In genomic region chr5:137671443-137672240, GRCm38 (mm10) we compare ENCODE assay signal across 8 mouse cellular contexts. TPM values are rescaled to one million over a fixed set of nuclear protein-coding genes. Genes with fewer than 3 reads are reported as not detected.
A peak's percentile ranks its signal among the peaks of the same experiment; 100 is the strongest.
DNase-seq lines count a peak whose midpoint lies in the region; ATAC-seq and TF ChIP-seq lines count a peak whose summit lies in the region.

No protein-coding gene starts in this region.

- no peaks in the 10 kb centered on the region for H3K9me3 ChIP-seq in kidney, embryonic 16.5 days (ENCODE audit: low read length)
- no peaks in the 10 kb centered on the region for H3K9me3 ChIP-seq in lung, postnatal 0 days (ENCODE audit: low read length)

- DNase-seq in left cerebral cortex, adult 2 months (ENCODE audit: extremely low spot score in 1 of 2, low spot score in 2 of 2) = peak in 1 of 2 experiments; percentile 30
- DNase-seq in left cerebral cortex, adult 11 months (ENCODE audit: low spot score) = no peak
- DNase-seq in brain, adult 2 months (ENCODE audit: low read depth, low spot score) = peak; percentile 87
- DNase-seq in heart, adult 9 months (ENCODE audit: low spot score in 2 of 2) = peak; percentile 88 to 90
- peak; percentile 96 for DNase-seq in lung, postnatal 0 days (ENCODE audit: low spot score)
- DNase-seq in cerebellum, adult 9-11 months = no peak

- TF ChIP-seq CTCF in left cerebral cortex, adult 2 months (IDR thresholded peaks at IDR 0.05) = peak; percentile 3
- peak; percentile 23 for TF ChIP-seq CTCF in lung, postnatal 0 days (IDR thresholded peaks at IDR 0.05)
- TF ChIP-seq CTCF in testis, adult 2 months (IDR thresholded peaks at IDR 0.05; ENCODE audit: control insufficient read depth, insufficient read depth, insufficient replicate concordance, low read depth, low read length) = no peak

- peaks cover 25% of the 10 kb centered on the region for H3K4me1 ChIP-seq in kidney, embryonic 16.5 days (ENCODE audit: insufficient read depth, low read length)
- peaks cover 10% of the 10 kb centered on the region; the same call in 1 of the 2 replicates for H3K4me1 ChIP-seq in lung, postnatal 0 days (ENCODE audit: insufficient read depth, low read depth, low read length)
- peaks cover 10% of the 10 kb centered on the region for H3K4me1 ChIP-seq in testis, adult 2 months (ENCODE audit: control insufficient read depth, insufficient read depth, low read length)

- 0 out of 2 replicates have a peak overlapping the region, but pooled peaks have one; percentile 10 for H3K4me2 ChIP-seq in kidney, embryonic 16.5 days (replicated peaks; ENCODE audit: low read depth, low read length)
- H3K4me2 ChIP-seq in lung, postnatal 0 days (replicated peaks; ENCODE audit: low read depth, low read length) = 0 out of 2 replicates have a peak overlapping the region, but pooled peaks have one; percentile 25

- H3K36me3 ChIP-seq in kidney, embryonic 16.5 days (ENCODE audit: insufficient read depth, low read length) = peaks cover 6% of the 10 kb centered on the region
- H3K36me3 ChIP-seq in lung, postnatal 0 days (ENCODE audit: insufficient read depth, low read length) = no peaks in the 10 kb centered on the region
- H3K36me3 ChIP-seq in testis, adult 2 months (ENCODE audit: control insufficient read depth, insufficient read depth, low read length) = no peaks in the 10 kb centered on the region

- H3K9ac ChIP-seq in kidney, embryonic 16.5 days (replicated peaks; ENCODE audit: low read length) = peak overlapping the region; percentile 54
- no peak overlapping the region for H3K9ac ChIP-seq in lung, postnatal 0 days (replicated peaks; ENCODE audit: low read depth)

- peak; percentile 74 for ATAC-seq in kidney, embryonic 16.5 days (ENCODE audit: low FRiP score, low TSS enrichment)
- ATAC-seq in lung, postnatal 0 days = peak; percentile 90

- H3K27me3 ChIP-seq in kidney, embryonic 16.5 days (ENCODE audit: insufficient read depth, low read length) = no peaks in the 10 kb centered on the region
- H3K27me3 ChIP-seq in lung, postnatal 0 days (replicated peaks; ENCODE audit: insufficient read depth, low read length) = no peaks in the 10 kb centered on the region
- H3K27me3 ChIP-seq in testis, adult 2 months (ENCODE audit: control insufficient read depth, insufficient read depth, low read length) = no peaks in the 10 kb centered on the region

- WGBS in kidney, embryonic 16.5 days = 10% methylated on average over 9 of the region's 9 CpGs
- 5% methylated on average over 9 of the region's 9 CpGs for WGBS in lung, postnatal 0 days

- peak; percentile 94 for TF ChIP-seq EP300 in lung, postnatal 0 days (IDR thresholded peaks at IDR 0.05)

- intact Hi-C loops in left cerebral cortex, adult 2 months (cut with DNase I) = loop anchor here (2.0 kb wide), 1 partner anchor 15 kb away; no protein-coding TSS in a partner anchor

- no peak for TF ChIP-seq POLR2A in testis, adult 2 months (IDR thresholded peaks at IDR 0.05; ENCODE audit: control insufficient read depth, low read depth, low read length)

- H3K4me3 ChIP-seq in left cerebral cortex, adult 2 months = no peak overlapping the region
- no peak overlapping the region for H3K4me3 ChIP-seq in kidney, embryonic 16.5 days (ENCODE audit: low read length)
- H3K4me3 ChIP-seq in lung, postnatal 0 days (ENCODE audit: low read depth, low read length) = no peak overlapping the region
- no peak overlapping the region for H3K4me3 ChIP-seq in testis, adult 2 months (ENCODE audit: control insufficient read depth, low read depth, low read length)

- H3K27ac ChIP-seq in left cerebral cortex, adult 2 months = peak overlapping the region; percentile 67
- peak overlapping the region; percentile 78 for H3K27ac ChIP-seq in kidney, embryonic 16.5 days (ENCODE audit: low read length)
- H3K27ac ChIP-seq in lung, postnatal 0 days (ENCODE audit: low read length) = peak overlapping the region; percentile 81
- peak overlapping the region; percentile 71 for H3K27ac ChIP-seq in testis, adult 2 months (ENCODE audit: control insufficient read depth, insufficient read depth, low read depth, low read length)

RNA-seq across cellular contexts. Expression of gene Agfg2, which starts 12.9 kb away (rescaled TPM):
- 10 to 100 TPM; 43.6 to 45.5 TPM for total RNA-seq in left cerebral cortex, adult 2 months (2021)
- polyA plus RNA-seq in kidney, embryonic 16.5 days (2015; fragmentation: Nextera tagmentation; extraction: Ambion mirVana) = 17.2 and 21.1 TPM in 2 replicates
- polyA plus RNA-seq in lung, postnatal 0 days (2015; fragmentation: Nextera tagmentation; extraction: Ambion mirVana) = 14.2 and 14.9 TPM in 2 replicates
- 12.0 and 12.5 TPM in 2 replicates for polyA plus RNA-seq in testis, adult 2 months (2012; rRNA removed)

RNA-seq across cellular contexts. Expression of gene Irs3, which starts 26.1 kb away (rescaled TPM):
- under 1 TPM; 0.14 to 0.29 TPM for total RNA-seq in left cerebral cortex, adult 2 months (2021)
- polyA plus RNA-seq in kidney, embryonic 16.5 days (2015; fragmentation: Nextera tagmentation; extraction: Ambion mirVana) = 0.94 and 1.4 TPM in 2 replicates
- 0.80 and 0.96 TPM in 2 replicates for polyA plus RNA-seq in lung, postnatal 0 days (2015; fragmentation: Nextera tagmentation; extraction: Ambion mirVana)
- 0.22 and 0.24 TPM in 2 replicates for polyA plus RNA-seq in testis, adult 2 months (2012; rRNA removed)

RNA-seq across cellular contexts. Expression of gene Sap25, which starts 30.5 kb away (rescaled TPM):
- total RNA-seq in left cerebral cortex, adult 2 months (2021) = 1 to 10 TPM; 4.8 to 7.2 TPM
- polyA plus RNA-seq in kidney, embryonic 16.5 days (2015; fragmentation: Nextera tagmentation; extraction: Ambion mirVana) = 11.7 and 13.3 TPM in 2 replicates
- polyA plus RNA-seq in lung, postnatal 0 days (2015; fragmentation: Nextera tagmentation; extraction: Ambion mirVana) = 12.3 and 13.2 TPM in 2 replicates
- 37.9 and 42.4 TPM in 2 replicates for polyA plus RNA-seq in testis, adult 2 months (2012; rRNA removed)

RNA-seq across cellular contexts. Expression of gene Gm20605, which starts 42.7 kb away (rescaled TPM):
- 10 to 100 TPM; 11.6 to 12.8 TPM for total RNA-seq in left cerebral cortex, adult 2 months (2021)
- polyA plus RNA-seq in kidney, embryonic 16.5 days (2015; fragmentation: Nextera tagmentation; extraction: Ambion mirVana) = 18.4 and 20.9 TPM in 2 replicates
- polyA plus RNA-seq in lung, postnatal 0 days (2015; fragmentation: Nextera tagmentation; extraction: Ambion mirVana) = 11.6 and 12.3 TPM in 2 replicates
- polyA plus RNA-seq in testis, adult 2 months (2012; rRNA removed) = 15.0 and 15.6 TPM in 2 replicates

RNA-seq across cellular contexts. Expression of gene Lrch4, which starts 42.7 kb away (rescaled TPM):
- total RNA-seq in left cerebral cortex, adult 2 months (2021) = 10 to 100 TPM; 15.9 to 21.2 TPM
- polyA plus RNA-seq in kidney, embryonic 16.5 days (2015; fragmentation: Nextera tagmentation; extraction: Ambion mirVana) = 39.5 and 51.8 TPM in 2 replicates
- 47.4 and 50.7 TPM in 2 replicates for polyA plus RNA-seq in lung, postnatal 0 days (2015; fragmentation: Nextera tagmentation; extraction: Ambion mirVana)
- polyA plus RNA-seq in testis, adult 2 months (2012; rRNA removed) = 131 and 139 TPM in 2 replicates

Comparison
In these comparisons a context has a peak if more than half of its experiments do, and no peak if none do; other contexts are left out.
1. DNase-seq: peak in brain, adult 2 months (single experiment), heart, adult 9 months (2 of 2) and lung, postnatal 0 days (single experiment); none in left cerebral cortex, adult 11 months (single experiment) and cerebellum, adult 9-11 months (single experiment).
2. Peak in every context shown above with its lines, with median percentiles within 50 percentile points of each other: H3K27ac ChIP-seq.